Mouse (Mus musculus) Patski (cell line): ENCODE results near the gene Anxa3. TPM values are rescaled to one million over a fixed set of nuclear protein-coding genes. Genes with fewer than 3 reads are reported as not detected.

Experiments used
- ATAC-seq: fragments of 100-300 bp; one replicate; pipeline ENCODE4 v1.8.0; 2021
- CTCF ChIA-PET: fragments of 350-600 bp; sonication (Branson Sonifier 250); formaldehyde crosslinking; loops from one replicate; lab custom pipeline; 2022; ENCODE audit warnings: inconsistent platforms; lab: Charles Lee
- POLR2A ChIA-PET: fragments of 350-600 bp; sonication (Branson Sonifier 250); formaldehyde crosslinking; loops from one replicate; lab custom pipeline; 2022; ENCODE audit warnings: antibody characterized with exemption, inconsistent platforms; lab: Charles Lee
- DNase-seq: peaks from one replicate; pipeline ENCODE4 v3.0.0-alpha.2; 2011; ENCODE audit warnings: low read depth, low spot score
- H3K27me3 ChIP-seq: fragments of 371-371 bp; one replicate; pipeline ENCODE4 v1.5.1; 2021
- CTCF ChIP-seq: fragments of 100-300 bp; IDR thresholded peaks from one replicate; pipeline ENCODE4 v1.5.1; 2021
- in situ Hi-C: fragments of 300-500 bp; cut with MboI; formaldehyde crosslinking; loops from 3 replicates; pipeline ENCODE4 v1.11.1; 2018; ENCODE audit warnings: low pct_unique_long_range_greater_than_20kb, mixed read lengths
- polyA plus RNA-seq: library from polyadenylated mRNA; unstranded; gene quantifications from one replicate; pipeline ENCODE4 v1.2.3, GENCODE M21; 2021

Anxa3 gene
- 424 TPM for polyA plus RNA-seq

GRCm38 (mm10) chr5:96792936-96793718 lies at the start of gene Anxa3:
TSS of gene Anxa3 (plus strand) at chr5:96793339.
- no peak for TF ChIP-seq CTCF
- no peaks in the 10 kb centered on the region for H3K27me3 ChIP-seq
- DNase-seq (no peak), ATAC-seq (peak; percentile 91)
- POLR2A ChIA-PET, result interaction anchor here (1.0 to 2.2 kb wide), 5 partner anchors 9 to 30 kb away, joined by 3 to 10 read pairs (median 6); no protein-coding TSS in a partner anchor
- in situ Hi-C loops, result no loop called here
- CTCF ChIA-PET, result interaction anchor here (0.6 to 0.9 kb wide), 4 partner anchors 9 to 12 kb away, joined by 3 read pairs; no protein-coding TSS in a partner anchor

DNA sequence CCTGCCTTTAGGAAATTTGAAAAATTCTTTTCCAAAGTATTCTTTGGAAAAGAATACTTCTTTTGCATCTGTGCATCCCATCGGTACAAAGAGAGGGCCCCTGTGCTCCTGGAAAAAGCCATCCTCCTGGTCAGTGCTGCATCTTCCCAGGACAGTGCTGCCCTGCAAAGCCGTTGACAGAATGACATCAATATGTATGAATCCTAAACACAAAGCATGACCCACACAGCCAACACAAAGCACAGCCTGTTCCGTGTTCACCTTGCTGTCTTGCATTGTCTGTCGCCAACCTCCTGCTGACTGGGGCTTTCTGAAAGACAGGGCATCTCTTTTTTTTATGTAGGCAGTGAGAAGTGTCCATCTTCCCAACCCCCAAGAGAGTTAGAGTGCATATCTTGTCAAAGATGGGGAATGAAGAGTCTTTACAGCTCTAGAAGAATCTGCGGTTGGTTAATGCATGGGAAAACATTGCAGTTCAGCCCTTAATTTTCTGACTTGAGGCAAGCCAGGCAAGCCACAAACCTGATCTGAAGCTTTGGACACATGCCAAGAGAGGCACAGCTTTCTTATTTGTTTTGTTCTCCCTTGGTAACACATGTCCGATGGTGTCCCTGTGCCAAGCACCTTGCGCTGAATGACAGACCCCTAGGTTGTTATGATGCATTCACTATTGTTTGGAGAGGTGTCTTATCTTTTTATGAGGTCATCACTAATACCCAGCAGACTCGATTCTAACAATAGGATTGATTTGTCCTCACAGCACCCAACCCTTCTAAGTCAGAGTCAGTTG lies 45.7 kb upstream of the Anxa3 start:
- H3K27me3 ChIP-seq, result no peaks in the 10 kb centered on the region
- ChIA-PET CTCF (interaction anchor here (0.8 kb wide), 1 partner anchor 22 kb away, joined by 4 read pairs; no protein-coding TSS in a partner anchor), POLR2A (interaction anchor here (0.7 kb wide), 1 partner anchor 62 kb away, joined by 3 read pairs; no protein-coding TSS in a partner anchor)
- ATAC-seq, result no peak
- in situ Hi-C loops, result no loop called here
- TF ChIP-seq CTCF, result no peak
- no peak for DNase-seq

DNA sequence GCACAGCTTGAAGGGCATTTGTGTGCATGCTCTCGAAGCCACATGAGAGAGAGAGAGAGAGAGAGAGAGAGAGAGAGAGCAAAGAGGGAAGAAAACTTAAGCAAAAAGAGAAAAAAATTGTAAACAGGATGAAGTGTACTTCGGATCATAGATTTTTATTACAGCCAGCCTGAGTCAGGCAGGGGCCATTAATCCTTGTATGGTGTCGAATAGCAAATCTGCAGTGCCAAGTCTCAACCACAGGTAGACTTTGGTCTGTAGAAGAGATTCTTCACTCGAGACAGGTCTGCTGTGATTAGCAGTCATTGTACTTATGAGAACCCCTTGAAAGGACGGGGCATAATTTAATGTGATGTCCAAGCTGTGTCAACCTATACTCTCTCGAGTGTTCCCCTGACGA lies 35.5 kb upstream of the Anxa3 start:
- POLR2A ChIA-PET, result no interaction called here
- no peaks in the 10 kb centered on the region for H3K27me3 ChIP-seq
- CTCF ChIA-PET, result interaction anchor here (1.3 to 3.8 kb wide), 3 partner anchors 11 to 29 kb away, joined by 3 to 17 read pairs (median 5); no protein-coding TSS in a partner anchor
- TF ChIP-seq CTCF, result no peak
- no peak for ATAC-seq
- in situ Hi-C loops, result no loop called here
- DNase-seq, result no peak

DNA sequence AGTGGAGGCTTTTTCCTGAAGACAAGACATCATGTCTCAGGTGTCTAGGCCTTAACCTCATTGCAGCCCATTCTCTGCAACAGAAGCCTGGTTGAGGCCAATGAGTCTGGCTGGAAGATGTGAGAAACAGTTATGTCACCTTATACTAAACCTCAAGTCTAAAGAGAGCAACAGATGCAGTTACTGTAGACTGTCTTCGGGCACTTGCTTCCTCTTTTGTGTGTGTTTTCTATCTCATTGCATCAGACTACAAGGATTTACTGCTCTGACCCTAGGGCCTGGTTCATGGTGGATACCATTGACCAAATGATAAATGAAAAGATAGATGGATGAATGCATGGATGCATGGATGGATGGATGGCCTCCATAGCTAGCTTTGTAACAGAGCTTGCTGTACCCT lies 31.1 kb upstream of the Anxa3 start:
- in situ Hi-C loops, result no loop called here
- CTCF ChIA-PET, result interaction anchor here (1.1 kb wide), 1 partner anchor 84 kb away, joined by 4 read pairs; no protein-coding TSS in a partner anchor
- DNase-seq, result no peak
- no peak for TF ChIP-seq CTCF
- no peaks in the 10 kb centered on the region for H3K27me3 ChIP-seq
- POLR2A ChIA-PET, result interaction anchor here (0.5 kb wide), 1 partner anchor 81 kb away, joined by 3 read pairs; no protein-coding TSS in a partner anchor
- ATAC-seq, result no peak

- CTCF ChIA-PET, result interaction anchor here (0.9 to 2.9 kb wide), 18 partner anchors 10 to 501 kb away, joined by 3 to 18 read pairs (median 4); no protein-coding TSS in a partner anchor
- H3K27me3 ChIP-seq, result no peaks in the 10 kb centered on the region
- TF ChIP-seq CTCF, result peak; percentile 97
- in situ Hi-C loops, result loop anchor here (5.0 kb wide), 1 partner anchor 437 kb away; no protein-coding TSS in a partner anchor
- POLR2A ChIA-PET, result no interaction called here
- ATAC-seq, result peak; percentile 51
- no peak for DNase-seq
These were observed 24.2 kb upstream of the Anxa3 start for GRCm38 (mm10) chr5:96768846-96769471.

GRCm38 (mm10) chr5:96783506-96784288 lies 9.4 kb upstream of the Anxa3 start:
- no peak for TF ChIP-seq CTCF
- no peaks in the 10 kb centered on the region for H3K27me3 ChIP-seq
- ChIA-PET POLR2A (interaction anchor here (0.5 to 1.2 kb wide), 2 partner anchors 9 to 468 kb away, joined by 3 read pairs; partner anchors contain the start of gene Anxa3), CTCF (interaction anchor here (1.2 to 1.5 kb wide), 2 partner anchors 10 to 15 kb away, joined by 3 read pairs; no protein-coding TSS in a partner anchor)
- in situ Hi-C loops, result no loop called here
- DNase-seq, result no peak
- no peak for ATAC-seq

DNA sequence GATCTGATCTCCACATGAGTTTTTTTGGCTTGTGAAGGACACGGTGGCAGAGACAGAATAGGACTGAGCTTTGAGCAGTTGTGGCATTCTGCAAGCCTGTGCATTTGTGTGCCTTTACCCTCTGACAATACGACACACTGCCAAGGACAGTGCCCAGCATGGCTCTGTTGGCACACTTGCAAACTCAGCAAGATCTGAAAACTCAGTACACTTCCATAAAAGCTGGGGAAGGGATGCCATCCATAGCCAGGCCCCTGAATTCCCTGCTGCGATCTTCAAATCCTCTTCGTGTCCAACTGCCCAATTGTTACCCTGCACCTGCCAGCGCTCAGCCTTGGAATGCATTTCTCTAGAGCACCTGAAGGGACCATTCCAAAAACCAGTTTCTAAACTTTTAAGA lies 8.0 kb upstream of the Anxa3 start:
- POLR2A ChIA-PET, result no interaction called here
- in situ Hi-C loops, result no loop called here
- no peaks in the 10 kb centered on the region for H3K27me3 ChIP-seq
- DNase-seq (no peak), ATAC-seq (no peak)
- no peak for TF ChIP-seq CTCF
- CTCF ChIA-PET, result interaction anchor here (1.5 kb wide), 1 partner anchor 16 kb away, joined by 3 read pairs; no protein-coding TSS in a partner anchor

DNA sequence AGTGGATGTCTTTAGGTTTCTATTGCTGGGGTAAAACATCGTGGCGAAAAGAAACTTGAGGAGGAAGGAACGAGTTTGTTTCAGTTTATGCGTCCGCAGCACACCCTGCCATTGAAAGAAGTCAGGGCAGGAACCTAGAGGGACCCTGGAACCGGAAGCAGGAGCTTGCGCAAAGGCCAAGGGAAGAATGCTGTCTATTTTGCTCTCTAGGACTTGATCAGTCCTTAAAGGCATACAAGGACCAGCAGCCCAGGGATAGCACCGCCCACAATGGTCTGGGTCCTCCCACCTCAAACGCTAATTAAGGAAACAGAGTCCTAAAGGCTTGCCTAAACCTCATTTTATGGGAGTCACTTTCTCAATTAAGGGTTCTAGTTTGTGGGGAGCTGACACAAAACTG lies 717 bp upstream of the Anxa3 start:
- CTCF ChIA-PET, result interaction anchor here (0.9 kb wide), 1 partner anchor 11 kb away, joined by 3 read pairs; no protein-coding TSS in a partner anchor
- H3K27me3 ChIP-seq, result no peaks in the 10 kb centered on the region
- in situ Hi-C loops, result no loop called here
- POLR2A ChIA-PET, result interaction anchor here (1.1 to 2.1 kb wide), 2 partner anchors 9 to 10 kb away, joined by 3 to 10 read pairs; no protein-coding TSS in a partner anchor
- DNase-seq (no peak), ATAC-seq (no peak)
- TF ChIP-seq CTCF, result no peak

GRCm38 (mm10) chr5:96793953-96794635 lies 955 bp downstream of the Anxa3 start:
- in situ Hi-C loops, result no loop called here
- ChIA-PET CTCF (interaction anchor here (0.6 to 0.9 kb wide), 3 partner anchors 8 to 15 kb away, joined by 3 read pairs; no protein-coding TSS in a partner anchor), POLR2A (interaction anchor here (1.0 to 2.2 kb wide), 4 partner anchors 8 to 31 kb away, joined by 3 to 10 read pairs (median 7); no protein-coding TSS in a partner anchor)
- no peak for TF ChIP-seq CTCF
- ATAC-seq (peak; percentile 32), DNase-seq (no peak)
- no peaks in the 10 kb centered on the region for H3K27me3 ChIP-seq
